Mouse (Mus musculus): ENCODE data around the gene Rasgrf1.

Gene Rasgrf1

DNA sequence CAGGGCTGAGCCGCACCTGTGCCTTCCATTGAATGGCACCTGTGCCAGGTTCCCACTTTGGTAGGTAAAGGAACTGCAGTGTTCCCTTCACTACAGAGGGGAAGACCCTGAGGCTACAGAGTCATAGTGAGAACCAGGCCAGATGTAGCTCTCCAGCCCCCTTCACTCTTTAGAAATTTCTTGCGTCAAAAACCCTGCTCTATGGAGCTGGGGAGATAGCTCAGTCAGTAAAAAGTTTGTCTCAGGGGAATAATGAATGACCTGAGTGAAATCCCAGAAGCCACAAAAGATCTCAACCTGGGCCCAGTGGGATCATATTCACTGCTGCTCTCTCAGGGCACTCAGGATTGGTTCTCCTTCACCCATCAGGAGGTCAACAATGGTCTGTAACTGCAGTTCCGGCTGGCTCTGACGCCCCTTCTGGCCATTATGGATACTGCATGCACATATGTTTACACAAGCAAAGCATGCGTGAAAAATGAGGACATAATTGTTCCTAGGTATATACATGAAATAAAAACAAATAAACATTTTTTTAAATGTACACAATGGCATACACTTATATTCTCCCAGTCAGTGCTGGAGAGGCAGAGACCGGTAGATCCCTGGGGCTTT is 59.2 kb downstream of the Rasgrf1 start:
- DNase-seq (ENCODE audit: low spot score in 2 of 2) = no peak

DNA sequence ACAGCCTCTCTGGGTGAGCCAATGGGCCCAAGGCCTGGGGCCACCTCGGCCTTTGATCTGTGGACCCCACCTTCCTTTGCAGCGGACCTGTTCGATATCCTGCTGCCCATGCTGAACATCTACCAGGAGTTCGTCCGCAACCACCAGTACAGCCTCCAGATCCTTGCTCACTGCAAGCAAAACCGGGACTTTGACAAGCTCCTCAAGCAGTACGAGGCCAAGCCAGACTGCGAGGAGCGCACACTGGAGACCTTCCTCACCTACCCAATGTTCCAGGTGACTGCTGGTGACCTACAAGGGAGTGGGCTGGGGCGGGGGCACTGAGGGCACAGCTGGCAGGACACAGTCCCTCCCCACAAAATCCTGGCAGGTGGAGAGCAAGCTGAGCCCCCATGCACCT is 60.6 kb downstream of the Rasgrf1 start:
- no peak for DNase-seq (ENCODE audit: low spot score in 2 of 2)

DNA sequence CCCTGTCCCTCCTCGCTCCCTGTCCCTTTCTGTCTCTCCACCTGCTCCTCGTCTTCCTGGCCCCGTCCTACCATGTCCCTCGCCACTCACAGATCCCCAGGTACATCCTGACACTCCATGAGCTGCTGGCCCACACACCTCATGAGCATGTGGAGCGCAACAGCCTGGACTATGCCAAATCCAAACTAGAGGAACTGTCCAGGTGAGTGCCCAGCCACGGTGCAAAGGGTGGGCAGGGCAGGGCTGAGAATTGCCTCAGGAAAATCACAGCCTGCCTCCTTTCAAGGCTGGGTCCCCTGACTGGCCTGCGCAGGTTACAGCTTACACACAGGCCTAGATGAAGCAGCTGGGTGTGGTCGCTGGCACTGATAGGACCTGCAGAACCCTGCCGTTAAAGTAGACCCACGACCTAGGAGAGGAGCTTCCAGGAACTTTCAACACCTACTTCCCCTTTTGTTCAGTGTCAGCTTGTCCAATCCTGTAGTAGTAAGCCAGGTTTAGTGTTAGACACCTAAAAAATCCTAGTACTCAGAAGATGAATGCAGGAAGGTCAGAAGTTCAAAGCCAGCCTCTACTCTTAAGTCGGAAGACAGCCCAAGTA is 61.3 kb downstream of the Rasgrf1 start:
- no peak for DNase-seq (ENCODE audit: low spot score in 2 of 2)

DNA sequence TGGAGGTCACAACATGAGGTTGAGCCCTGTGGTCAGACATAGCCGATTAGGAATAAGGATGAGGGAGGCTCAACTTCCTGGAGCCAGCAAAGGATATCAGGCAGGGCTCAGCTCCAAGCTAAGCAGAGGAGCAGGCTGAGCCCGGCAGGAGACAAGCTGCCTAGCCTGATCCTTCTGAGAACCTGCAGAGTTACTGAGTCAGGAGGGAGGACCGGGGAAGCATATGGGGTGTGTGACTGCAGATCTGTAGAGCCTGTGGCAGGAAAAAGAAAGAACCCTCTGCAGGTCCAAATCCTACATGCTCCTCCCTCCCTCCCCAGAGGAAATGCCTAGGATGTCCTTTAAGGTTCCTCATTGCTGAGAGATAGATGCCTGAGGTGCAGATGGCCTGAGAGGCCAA is 62.6 kb downstream of the Rasgrf1 start:
- no peak for DNase-seq (ENCODE audit: low spot score in 2 of 2)

DNA sequence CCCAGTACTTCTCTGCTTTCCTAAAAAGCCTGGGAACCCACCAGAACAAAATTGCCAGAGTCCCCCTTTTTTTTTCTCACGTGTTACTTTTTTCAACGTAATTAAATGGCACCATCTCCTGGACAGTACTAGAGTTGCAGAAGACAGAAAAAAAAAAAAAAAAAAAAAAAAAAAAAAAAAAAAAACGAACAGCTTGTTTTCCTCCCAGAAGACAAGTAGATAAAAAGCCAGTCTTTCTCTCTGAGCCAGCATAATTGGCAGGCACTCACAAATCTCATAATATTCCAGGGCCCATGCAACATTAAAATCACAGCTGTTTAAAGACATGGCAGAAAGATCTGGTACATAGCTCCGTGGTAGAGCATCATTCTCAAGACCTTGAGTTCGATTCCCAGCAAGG is 64.1 kb downstream of the Rasgrf1 start:
- DNase-seq (ENCODE audit: low spot score in 2 of 2) = no peak

DNA sequence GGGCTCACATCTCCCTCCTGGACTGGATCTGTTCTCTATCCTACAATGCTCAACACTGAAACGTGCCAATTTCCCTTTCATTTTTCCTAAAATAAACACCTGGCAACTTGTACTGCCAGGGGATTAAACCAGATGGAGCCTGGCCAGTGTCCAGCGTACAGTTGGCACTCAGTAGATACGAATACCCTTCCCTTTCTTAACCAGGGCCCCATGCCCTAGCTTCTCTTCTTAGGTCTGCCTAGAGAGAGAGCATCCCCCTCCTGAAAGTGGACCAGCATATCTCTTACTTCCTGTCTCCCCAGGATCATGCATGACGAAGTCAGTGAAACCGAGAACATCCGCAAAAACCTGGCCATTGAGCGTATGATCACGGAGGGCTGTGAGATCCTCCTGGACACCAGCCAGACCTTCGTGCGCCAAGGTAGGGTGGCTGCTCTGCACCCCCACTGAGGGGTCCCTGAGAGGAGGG is 64.8 kb downstream of the Rasgrf1 start:
- no peak for DNase-seq (ENCODE audit: low spot score in 2 of 2)

DNA sequence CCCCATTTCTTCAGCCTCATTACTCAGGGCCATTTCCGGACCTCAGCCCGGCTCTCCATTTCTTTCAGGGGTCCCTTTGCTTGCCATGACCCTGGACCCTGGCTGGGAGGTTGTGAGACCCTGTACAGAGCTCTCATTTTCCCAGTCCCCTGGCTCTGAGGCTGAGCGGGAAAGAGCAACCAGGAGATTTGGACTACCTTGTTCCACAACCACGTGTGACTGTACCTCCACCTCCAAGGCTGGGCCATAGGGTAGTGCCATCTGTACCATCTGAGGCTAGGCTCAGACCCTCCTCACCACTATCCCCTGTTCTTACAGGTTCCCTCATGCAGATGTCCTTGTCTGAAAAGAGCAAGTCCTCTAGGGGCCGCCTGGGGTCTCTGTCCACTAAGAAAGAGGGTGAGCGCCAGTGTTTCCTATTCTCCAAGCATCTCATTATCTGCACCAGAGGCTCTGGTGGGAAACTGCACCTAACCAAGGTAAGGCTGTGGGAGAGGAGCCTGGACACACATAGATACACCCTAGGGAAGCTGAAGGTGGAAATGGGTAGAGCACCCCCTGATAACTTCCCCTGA is 66.7 kb downstream of the Rasgrf1 start:
- DNase-seq (ENCODE audit: low spot score in 2 of 2) = no peak

DNA sequence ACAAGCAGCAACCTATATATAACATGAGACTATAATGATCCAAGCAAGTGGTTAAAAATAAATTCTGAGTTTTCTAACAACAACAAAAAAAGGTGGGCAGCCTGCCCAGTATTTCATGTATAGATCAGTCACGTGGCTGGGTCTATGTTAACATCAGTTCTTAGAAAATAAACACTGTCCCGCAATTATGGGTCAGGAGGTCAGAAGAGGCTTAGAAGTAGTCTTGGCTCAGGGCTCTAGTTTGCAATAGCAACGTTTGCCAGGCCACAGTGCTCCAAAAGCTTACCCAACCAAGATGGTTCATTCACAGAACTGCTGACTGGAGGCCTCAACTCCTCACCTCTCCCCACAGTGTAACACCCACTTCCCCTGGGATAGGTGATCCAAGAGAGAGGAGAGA is 69.5 kb downstream of the Rasgrf1 start:
- no peak for DNase-seq (ENCODE audit: low spot score in 2 of 2)

DNA sequence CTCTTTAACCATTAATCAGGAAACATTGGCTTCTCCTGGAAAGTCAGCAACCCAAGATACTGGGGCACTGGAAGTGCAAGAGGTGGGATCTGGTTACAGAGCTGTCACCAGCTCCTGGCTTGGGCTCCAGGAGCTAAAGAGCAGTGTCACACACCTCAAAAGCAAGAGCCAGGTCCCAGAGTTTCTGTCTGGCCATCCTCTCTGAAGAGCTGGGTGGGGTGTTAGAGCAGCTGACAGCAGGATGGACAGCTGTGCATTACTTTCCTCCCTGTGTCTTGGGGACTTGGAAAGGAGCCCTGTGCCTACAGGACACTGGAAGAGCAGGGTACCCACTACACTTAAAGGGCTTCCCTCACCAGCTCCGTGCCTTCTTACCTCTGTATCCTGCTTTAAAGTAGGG is 72.5 kb downstream of the Rasgrf1 start:
- DNase-seq (ENCODE audit: low spot score in 2 of 2) = no peak

DNA sequence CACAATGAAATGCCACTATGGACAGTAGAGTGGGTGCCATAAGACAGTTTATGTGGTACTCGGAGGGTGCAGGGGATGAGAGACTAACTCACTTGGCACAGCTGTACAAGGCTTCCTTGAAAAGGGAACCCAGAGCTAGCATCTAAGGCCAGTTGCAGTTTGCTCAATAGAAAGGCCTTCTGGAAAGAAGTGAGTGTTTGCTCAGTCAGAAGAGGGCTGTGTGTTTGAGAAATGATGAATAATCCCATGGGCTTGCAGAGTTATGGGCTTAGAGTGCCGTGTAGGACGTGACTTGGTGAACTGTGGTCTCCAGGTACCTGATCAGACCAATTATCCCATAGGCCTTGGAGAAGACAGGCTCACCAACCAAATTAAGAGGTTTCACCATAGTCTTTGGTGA is 78.3 kb downstream of the Rasgrf1 start:
- no peak for DNase-seq (ENCODE audit: low spot score in 2 of 2)

DNA sequence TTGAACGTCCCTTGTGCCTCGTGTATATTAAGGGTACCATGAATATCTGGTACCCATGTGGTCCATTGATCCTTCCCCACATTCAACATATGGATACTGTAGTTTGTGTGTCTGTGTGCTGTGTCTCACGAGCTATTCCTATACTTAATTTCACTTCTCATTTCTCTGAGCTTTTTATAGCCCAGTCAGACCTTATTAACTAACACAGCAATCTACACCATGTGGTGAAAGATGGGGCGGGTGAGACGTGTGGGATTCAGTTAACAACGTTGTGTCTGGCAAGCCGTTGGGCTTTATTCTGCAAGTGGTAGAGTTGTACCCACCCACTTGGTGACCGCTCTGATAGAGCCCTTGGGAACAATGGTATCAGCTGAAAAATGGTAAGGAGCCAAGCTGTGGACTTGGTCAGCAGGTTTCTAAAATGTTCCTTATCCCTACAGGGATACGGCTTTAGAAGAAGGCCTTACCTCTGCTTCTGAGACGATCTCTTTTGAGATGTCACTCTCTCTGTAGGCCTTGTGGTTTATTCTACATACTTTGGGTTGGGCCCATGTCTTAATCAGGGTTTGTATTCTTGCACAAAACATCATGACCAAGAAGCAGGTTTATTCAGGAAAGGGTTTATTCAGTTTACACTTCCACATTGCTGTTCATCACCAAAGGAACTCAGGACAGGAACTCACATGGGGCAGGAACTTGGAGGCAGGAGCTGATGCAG is 79.3 kb downstream of the Rasgrf1 start:
- DNase-seq (ENCODE audit: low spot score in 2 of 2) = no peak

DNA sequence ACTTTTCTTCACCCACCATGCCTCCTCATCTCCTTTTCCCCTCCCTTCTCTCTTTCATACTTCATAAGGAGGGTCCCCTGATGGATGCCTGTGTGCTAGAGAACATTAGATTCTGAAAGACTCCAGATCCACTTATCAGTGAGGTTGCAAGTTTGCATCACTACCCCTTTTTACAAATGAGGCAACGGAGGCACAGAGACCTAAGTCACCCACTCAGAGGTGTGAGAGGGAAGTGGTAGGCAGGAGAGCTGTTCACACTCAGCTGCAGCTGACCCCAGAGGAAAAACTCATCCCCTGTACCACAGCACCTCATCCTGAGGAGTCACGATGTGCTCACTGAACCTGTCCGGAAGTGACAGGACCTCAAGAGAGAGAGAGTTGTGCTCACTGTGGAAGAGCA is 96.7 kb downstream of the Rasgrf1 start:
- DNase-seq (ENCODE audit: low spot score in 2 of 2) = no peak

DNA sequence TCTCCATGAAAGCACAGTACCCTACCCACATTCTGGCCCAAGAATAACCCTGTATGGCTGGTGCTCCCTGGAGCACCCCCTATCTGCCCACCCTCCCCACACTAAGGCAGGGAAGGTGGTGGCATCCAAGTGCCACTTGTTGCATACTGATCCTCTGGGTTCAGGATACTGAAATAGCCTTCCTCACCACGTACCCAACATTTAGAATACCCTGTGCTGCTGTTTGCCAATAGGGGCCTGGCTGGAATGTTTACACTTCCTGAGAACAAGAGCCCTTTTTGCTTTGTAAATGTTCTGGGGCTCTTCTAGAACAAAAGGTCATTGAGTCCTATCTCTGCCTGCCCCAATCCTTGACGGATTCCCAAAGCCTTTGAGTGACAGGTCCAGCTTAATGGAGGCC is 97.4 kb downstream of the Rasgrf1 start:
- no peak for DNase-seq (ENCODE audit: low spot score in 2 of 2)

DNA sequence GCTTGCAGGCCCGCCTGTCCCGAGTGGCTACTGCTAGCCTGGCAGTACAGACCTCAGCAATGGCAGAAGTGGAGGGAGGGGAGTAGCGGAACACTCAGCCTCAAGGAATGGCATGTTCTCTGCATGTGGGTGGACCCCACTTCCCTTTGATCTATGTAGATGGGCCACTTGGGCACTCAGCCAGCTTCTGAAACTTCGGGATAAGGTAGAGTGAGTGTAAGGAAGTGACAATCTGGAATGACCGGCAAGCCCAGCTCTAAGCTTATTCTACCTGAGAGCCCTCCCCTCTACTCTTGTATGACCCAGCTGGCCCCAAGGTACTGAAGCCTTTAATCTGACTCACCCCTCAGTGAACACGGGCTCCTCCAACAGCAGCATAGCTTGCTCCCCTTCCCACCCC is 98.4 kb downstream of the Rasgrf1 start:
- DNase-seq (ENCODE audit: low spot score in 2 of 2) = no peak

DNA sequence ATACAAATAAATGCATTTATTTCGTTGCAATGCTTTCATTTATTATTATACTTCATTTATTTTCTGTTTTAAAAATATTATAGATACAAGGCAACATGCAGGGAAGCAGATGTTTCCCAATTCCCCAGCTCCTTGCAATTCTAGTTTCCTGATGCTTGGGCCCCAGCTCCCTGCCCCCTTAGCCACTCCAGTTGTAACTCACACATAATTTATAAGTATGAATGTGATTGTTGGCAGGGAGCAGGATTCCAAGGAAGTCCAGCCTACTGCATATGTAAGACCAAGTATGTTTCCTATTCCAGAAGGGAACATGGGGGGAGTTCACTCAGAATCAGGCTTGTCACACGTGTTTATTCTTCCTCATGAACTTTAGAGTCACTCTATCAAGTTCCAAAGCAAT is 102.1 kb downstream of the Rasgrf1 start:
- no peak for DNase-seq (ENCODE audit: low spot score in 2 of 2)

DNA sequence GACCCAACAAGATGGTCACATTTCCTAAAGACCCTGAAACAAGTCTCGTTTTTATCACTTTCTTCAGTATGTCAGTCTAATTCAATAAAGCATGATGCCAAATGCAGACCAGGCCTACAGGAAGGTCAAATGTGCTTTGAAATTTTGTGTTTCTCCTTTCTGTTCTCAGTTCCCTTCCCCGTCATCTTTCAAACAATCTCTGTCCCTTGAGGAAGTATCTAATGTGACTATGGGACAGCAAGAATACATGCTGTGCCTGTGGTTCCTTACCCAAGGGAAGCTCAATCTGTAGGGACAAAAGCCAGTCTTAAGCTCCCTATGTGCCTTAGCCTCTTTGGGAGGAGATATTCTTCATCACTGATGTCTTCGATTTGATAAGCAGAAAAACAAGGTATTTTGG is 104.9 kb downstream of the Rasgrf1 start:
- no peak for DNase-seq (ENCODE audit: low spot score in 2 of 2)

DNA sequence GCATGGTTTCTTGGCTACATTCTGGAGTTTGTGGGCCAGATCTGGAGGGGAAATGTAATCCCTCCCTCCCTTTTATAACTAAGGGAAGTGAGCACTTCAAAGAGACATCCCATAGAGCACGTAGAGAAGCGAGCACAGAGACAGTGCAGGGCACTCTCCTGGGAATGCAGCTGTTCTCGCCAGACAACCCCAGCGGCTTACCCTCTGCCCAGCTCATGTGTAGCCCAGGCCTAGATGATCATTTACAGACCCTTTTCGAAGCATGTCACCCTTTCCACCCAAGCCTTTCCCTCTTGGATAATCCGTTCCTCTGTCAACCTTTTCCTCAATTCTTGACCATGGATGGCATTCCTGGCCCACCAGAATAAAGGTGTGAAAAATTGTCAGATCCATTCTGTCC is 106.5 kb downstream of the Rasgrf1 start:
- no peak for DNase-seq (ENCODE audit: low spot score in 2 of 2)

DNA sequence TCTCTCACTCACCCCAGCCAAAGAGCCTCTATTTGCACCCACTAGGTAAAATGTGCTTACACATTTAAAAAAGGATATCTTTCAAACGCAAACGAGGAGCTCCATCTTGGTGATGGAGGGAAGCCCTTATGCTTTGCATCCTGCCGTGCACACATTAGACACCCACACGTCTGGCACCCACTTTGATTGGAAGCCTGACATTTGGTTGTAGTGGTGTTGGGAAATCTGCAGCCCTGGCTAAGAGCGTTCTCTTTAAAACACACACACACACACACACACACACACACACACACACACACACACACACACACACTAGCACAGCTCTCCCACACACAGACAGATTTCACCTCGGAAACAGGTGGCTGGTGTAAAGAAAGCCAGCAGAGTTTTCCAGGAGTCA is 111.2 kb downstream of the Rasgrf1 start:
- DNase-seq (ENCODE audit: low spot score in 2 of 2) = peak in 1 of 2 experiments; percentile 19

DNA sequence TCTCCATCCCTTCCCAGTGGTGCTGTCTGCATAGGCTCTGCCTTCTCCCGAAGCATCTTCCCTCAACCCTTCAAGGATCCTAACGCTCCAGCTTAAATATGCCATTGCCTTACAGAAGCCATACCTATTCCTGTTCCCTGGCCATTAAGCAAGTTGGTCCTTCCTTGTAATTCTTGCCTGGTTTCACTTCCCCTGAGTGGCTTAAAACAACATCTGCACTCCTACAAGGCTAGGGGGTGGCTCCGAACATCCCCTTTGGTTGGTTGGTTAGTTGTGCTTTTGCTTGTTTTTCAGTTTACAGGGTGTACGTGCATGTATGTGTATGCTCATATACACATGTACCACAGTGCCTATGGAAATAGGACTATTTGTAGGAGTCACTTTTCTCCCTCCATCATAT is 111.7 kb downstream of the Rasgrf1 start:
- DNase-seq (ENCODE audit: low spot score in 2 of 2) = no peak

DNA sequence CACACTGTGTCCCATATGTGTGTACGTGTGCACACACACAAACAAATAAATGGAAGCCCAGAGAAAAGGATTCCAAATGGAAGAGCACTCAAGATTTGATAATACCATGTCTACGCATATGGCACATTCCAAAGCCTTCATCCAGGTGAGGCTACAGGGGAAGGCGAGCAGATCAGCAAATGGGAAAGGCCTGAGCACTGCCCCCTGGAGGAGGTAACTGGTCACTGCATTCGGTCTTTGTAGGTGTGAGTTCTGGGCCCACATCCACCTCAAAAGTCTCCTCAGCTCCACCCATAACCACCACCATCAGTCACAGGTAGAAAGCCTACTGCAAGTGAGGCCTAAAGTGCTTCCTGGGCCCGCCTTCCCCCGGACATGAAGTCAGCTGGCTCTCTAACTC is 118.0 kb downstream of the Rasgrf1 start:
- no peak for DNase-seq (ENCODE audit: low spot score in 2 of 2)

DNA sequence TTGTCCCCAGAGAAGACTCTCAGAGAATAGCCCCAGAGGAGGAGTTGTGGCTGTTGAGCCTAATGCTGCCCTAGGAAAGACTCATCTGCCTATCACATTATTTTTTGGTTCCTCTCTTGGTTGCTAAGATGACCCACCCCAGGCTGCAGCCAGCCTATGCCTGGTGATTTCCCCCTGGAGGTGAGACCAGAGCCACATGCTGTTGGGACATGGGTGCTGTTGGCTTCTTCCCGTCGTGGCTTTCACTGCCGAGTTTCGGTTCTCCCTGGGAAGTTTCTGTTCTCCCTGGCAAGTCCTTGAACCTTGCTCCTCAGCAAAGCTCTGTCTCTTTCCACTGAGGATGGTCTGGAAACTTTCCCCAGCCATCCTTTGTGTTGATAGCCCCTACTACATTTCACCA is 124.2 kb downstream of the Rasgrf1 start:
- DNase-seq (ENCODE audit: low spot score in 2 of 2) = no peak

DNA sequence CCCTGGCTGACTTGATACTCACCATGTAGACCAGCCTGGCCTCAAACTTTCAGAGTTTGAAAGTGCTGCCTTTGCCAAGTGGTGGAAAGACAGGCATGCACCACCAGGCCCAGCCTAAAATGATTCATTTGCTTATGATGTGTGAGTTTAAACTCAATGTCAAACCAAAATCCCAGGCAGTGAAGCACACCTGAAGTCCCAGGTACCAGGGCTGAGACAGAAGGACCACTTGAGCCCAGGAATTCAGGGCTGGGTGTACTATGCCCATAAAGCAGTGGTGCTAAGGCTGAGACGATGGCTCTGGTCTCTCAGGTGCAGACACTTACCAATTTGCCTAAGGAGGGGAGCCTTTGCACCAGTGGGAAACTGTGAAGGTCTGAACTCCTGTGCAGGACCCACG is 125.5 kb downstream of the Rasgrf1 start:
- no peak for DNase-seq (ENCODE audit: low spot score in 2 of 2)

DNA sequence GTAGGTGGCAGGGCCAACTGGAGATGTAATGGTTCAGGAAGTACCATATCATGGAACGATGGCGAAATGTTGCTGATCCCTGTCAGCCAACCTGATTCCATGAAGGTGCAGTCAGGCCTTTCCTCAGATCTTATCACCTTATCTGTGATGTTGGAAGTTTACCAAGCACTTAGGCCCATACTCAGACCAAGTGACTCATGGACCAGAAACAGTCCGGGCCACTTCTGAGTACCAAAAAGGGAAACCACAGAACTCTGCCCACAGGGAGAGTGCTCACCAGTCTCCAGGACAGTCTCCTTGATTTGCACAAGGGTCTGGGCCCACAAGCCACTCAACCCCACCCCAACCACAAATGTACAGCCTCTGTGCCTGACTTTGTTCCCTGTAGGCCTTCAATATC is 126.1 kb downstream of the Rasgrf1 start:
- no peak for DNase-seq (ENCODE audit: low spot score in 2 of 2)
